10 mouse cellular contexts compared by ENCODE assay signal in the genomic region with DNA sequence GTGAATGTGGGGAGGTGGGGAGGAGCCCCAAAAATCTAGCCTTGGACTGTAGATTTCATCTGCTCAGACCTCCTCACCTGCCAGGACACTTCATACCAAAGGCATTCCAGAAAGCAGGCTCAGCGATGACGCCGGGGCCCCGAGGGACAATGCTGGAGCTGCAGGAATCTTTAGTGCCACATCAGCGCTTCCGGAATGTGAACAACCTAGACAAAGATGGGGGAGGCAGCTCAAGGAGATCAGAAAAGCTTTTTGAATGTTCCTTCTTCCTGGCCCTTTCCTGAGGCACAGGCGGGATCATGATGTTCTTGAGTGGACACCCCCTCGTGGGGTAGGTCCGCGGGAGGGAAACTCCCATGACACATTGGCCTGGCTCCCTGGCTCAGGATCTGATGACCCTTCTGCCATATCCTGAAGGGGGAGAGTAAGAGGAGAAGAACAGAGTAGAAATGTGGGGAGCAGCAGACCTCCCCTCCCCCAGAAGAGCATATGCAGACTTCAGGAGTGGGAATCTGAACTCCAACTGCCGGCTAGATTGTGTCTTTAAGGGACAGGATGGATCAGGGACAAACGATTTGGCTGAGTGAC. TPM values are rescaled to one million over a fixed set of nuclear protein-coding genes. Genes with fewer than 3 reads are reported as not detected.
DNase-seq lines count a peak whose midpoint lies in the region; ATAC-seq lines count a peak whose summit lies in the region.
"Had no signal": no experiment of that assay in that cellular context is flagged by ENCODE, and none has a peak within 500 bp of the region (broad histone marks: within the 10 kb centered on the region; RNA-seq: fewer than 3 reads in every experiment).

No protein-coding gene starts in this region.

- intact Hi-C loops in gastrocnemius, postnatal 14 days (cut with DNase I; ENCODE audit: low total_unique reads) = no loop called here

- H3K4me1 ChIP-seq in heart, embryonic 11.5 days (ENCODE audit: control insufficient read depth, insufficient read depth, low read length) = peaks cover 42% of the 10 kb centered on the region
- H3K4me1 ChIP-seq in kidney, embryonic 15.5 days = peaks cover 57% of the 10 kb centered on the region
- H3K4me1 ChIP-seq in midbrain, embryonic 16.5 days (ENCODE audit: control insufficient read depth, insufficient read depth, low read length) = peaks cover 23% of the 10 kb centered on the region

- no peak overlapping the region for H3K9ac ChIP-seq in heart, embryonic 11.5 days (ENCODE audit: low read depth, low read length)
- no peak overlapping the region for H3K9ac ChIP-seq in kidney, embryonic 15.5 days
- H3K9ac ChIP-seq in midbrain, embryonic 16.5 days (ENCODE audit: low read depth, low read length) = 0 out of 2 replicates have a peak overlapping the region, but pooled peaks have one; percentile 26
- H3K9ac ChIP-seq: limb, embryonic 12.5 days had no signal

- no peak overlapping the region for H3K4me3 ChIP-seq in heart, embryonic 11.5 days (ENCODE audit: low read depth, low read length)
- H3K4me3 ChIP-seq in kidney, embryonic 15.5 days (replicated peaks) = no peak overlapping the region
- H3K4me3 ChIP-seq in midbrain, embryonic 16.5 days (ENCODE audit: low read depth, low read length) = no peak overlapping the region
- H3K4me3 ChIP-seq: limb, embryonic 12.5 days had no signal

- ATAC-seq in heart, embryonic 11.5 days (replicated peaks; ENCODE audit: insufficient number of reproducible peaks, low FRiP score, low TSS enrichment) = no peak
- no peak for ATAC-seq in kidney, embryonic 15.5 days (replicated peaks; ENCODE audit: low FRiP score)
- no peak for ATAC-seq in midbrain, embryonic 16.5 days
- ATAC-seq in erythroblast, adult 5-6 weeks (replicated peaks; ENCODE audit: low FRiP score, poor library complexity, severe bottlenecking) = no peak

- no peaks in the 10 kb centered on the region for H3K27me3 ChIP-seq in heart, embryonic 11.5 days (ENCODE audit: control insufficient read depth, insufficient read depth, low read length)
- H3K27me3 ChIP-seq in kidney, embryonic 15.5 days = 0 out of 2 replicates have a peak, but pooled peaks cover 6% of the 10 kb centered on the region
- H3K27me3 ChIP-seq in midbrain, embryonic 16.5 days (ENCODE audit: control insufficient read depth, insufficient read depth, low read depth, low read length) = no peaks in the 10 kb centered on the region
- H3K27me3 ChIP-seq: limb, embryonic 12.5 days had no signal

- DNase-seq in heart, adult 11 months = peak; percentile 98
- DNase-seq in gastrocnemius, postnatal 14 days = peak; percentile 41
- DNase-seq in B cell, adult 2 months = no peak
- DNase-seq in layer of hippocampus, adult 9-10 months (ENCODE audit: low spot score) = no peak

- 38% methylated on average over 12 of the region's 12 CpGs for WGBS in heart, embryonic 11.5 days (ENCODE audit: insufficient replicate concordance)
- WGBS in kidney, embryonic 15.5 days = 28% methylated on average over 12 of the region's 12 CpGs
- WGBS in midbrain, embryonic 16.5 days = 20% methylated on average over 12 of the region's 12 CpGs

- no peak overlapping the region for H3K27ac ChIP-seq in heart, embryonic 11.5 days (ENCODE audit: low read depth, low read length)
- peak overlapping the region; percentile 83 for H3K27ac ChIP-seq in kidney, embryonic 15.5 days
- no peak overlapping the region for H3K27ac ChIP-seq in midbrain, embryonic 16.5 days (ENCODE audit: low read length)

- no peaks in the 10 kb centered on the region for H3K9me3 ChIP-seq in heart, embryonic 11.5 days (replicated peaks; ENCODE audit: control insufficient read depth, low read length)
- no peaks in the 10 kb centered on the region for H3K9me3 ChIP-seq in kidney, embryonic 15.5 days (replicated peaks)
- H3K9me3 ChIP-seq in midbrain, embryonic 16.5 days (replicated peaks; ENCODE audit: control insufficient read depth, low read length, poor library complexity, severe bottlenecking) = no peaks in the 10 kb centered on the region
- H3K9me3 ChIP-seq: limb, embryonic 12.5 days had no signal

- peaks cover 3% of the 10 kb centered on the region; the same call in 1 of the 2 replicates for H3K36me3 ChIP-seq in heart, embryonic 11.5 days (ENCODE audit: control insufficient read depth, insufficient read depth, low read length)
- H3K36me3 ChIP-seq in kidney, embryonic 15.5 days = peaks cover 8% of the 10 kb centered on the region
- H3K36me3 ChIP-seq in midbrain, embryonic 16.5 days (ENCODE audit: control insufficient read depth, insufficient read depth, low read length) = peaks cover 4% of the 10 kb centered on the region; the same call in 1 of the 2 replicates
- H3K36me3 ChIP-seq: limb, embryonic 12.5 days had no signal

- no peak overlapping the region for H3K4me2 ChIP-seq in heart, embryonic 11.5 days
- no peak overlapping the region; the same call in 1 of the 2 replicates for H3K4me2 ChIP-seq in kidney, embryonic 15.5 days
- no peak overlapping the region for H3K4me2 ChIP-seq in midbrain, embryonic 16.5 days (ENCODE audit: low read length)
- H3K4me2 ChIP-seq: limb, embryonic 12.5 days had no signal

RNA-seq across cellular contexts. Expression of a gene that starts 19.5 kb away (rescaled TPM):
- 2.6 and 3.6 TPM in 2 replicates for polyA plus RNA-seq in heart, embryonic 11.5 days (2014; fragmentation: Nextera tagmentation; extraction: Ambion mirVana)
- 1 to 10 TPM; 1.1 to 1.5 TPM for total RNA-seq in gastrocnemius, postnatal 14 days (2021)
- 3.6 and 3.8 TPM in 2 replicates for polyA plus RNA-seq in kidney, embryonic 15.5 days (2015; fragmentation: Nextera tagmentation; extraction: Ambion mirVana)
- polyA plus RNA-seq in midbrain, embryonic 16.5 days (2015; fragmentation: Nextera tagmentation; extraction: Ambion mirVana) = 19.8 and 22.0 TPM in 2 replicates
- total RNA-seq in erythroblast, adult 5-6 weeks (2015; ENCODE audit: low replicate concordance) = 4.4 and 7.7 TPM in 2 replicates
- total RNA-seq in erythroblast, adult 5-6 weeks (2017; ENCODE audit: low replicate concordance) = 1.8 and 3.7 TPM in 2 replicates

RNA-seq across cellular contexts. Expression of a gene that starts 37.0 kb away (rescaled TPM):
- 0.45 and 0.56 TPM in 2 replicates for polyA plus RNA-seq in heart, embryonic 11.5 days (2014; fragmentation: Nextera tagmentation; extraction: Ambion mirVana)
- total RNA-seq in gastrocnemius, postnatal 14 days (2021) = under 1 TPM; 0.39 to 0.42 TPM
- polyA plus RNA-seq in kidney, embryonic 15.5 days (2015; fragmentation: Nextera tagmentation; extraction: Ambion mirVana) = 1.2 and 1.6 TPM in 2 replicates
- polyA plus RNA-seq in midbrain, embryonic 16.5 days (2015; fragmentation: Nextera tagmentation; extraction: Ambion mirVana) = 8.3 and 10.8 TPM in 2 replicates
- not detected in 2 replicates for total RNA-seq in erythroblast, adult 5-6 weeks (2015; ENCODE audit: low replicate concordance)
- total RNA-seq in erythroblast, adult 5-6 weeks (2017; ENCODE audit: low replicate concordance) = not detected in 2 replicates
- total RNA-seq: CH12.LX had no signal

RNA-seq across cellular contexts. Expression of a gene that starts 55.6 kb away (rescaled TPM):
- 10.4 and 14.6 TPM in 2 replicates for polyA plus RNA-seq in heart, embryonic 11.5 days (2014; fragmentation: Nextera tagmentation; extraction: Ambion mirVana)
- total RNA-seq in gastrocnemius, postnatal 14 days (2021) = 10 to 100 TPM; 19.4 to 22.9 TPM
- 11.9 and 15.5 TPM in 2 replicates for polyA plus RNA-seq in kidney, embryonic 15.5 days (2015; fragmentation: Nextera tagmentation; extraction: Ambion mirVana)
- polyA plus RNA-seq in midbrain, embryonic 16.5 days (2015; fragmentation: Nextera tagmentation; extraction: Ambion mirVana) = 33.3 and 38.1 TPM in 2 replicates
- 2,859 and 3,164 TPM in 2 replicates for total RNA-seq in erythroblast, adult 5-6 weeks (2015; ENCODE audit: low replicate concordance)
- 5,593 and 6,096 TPM in 2 replicates for total RNA-seq in erythroblast, adult 5-6 weeks (2017; ENCODE audit: low replicate concordance)

Comparison
In these comparisons a context has a peak if more than half of its experiments do, and no peak if none do; other contexts are left out.
1. DNase-seq: peak in heart, adult 11 months (single experiment) and gastrocnemius, postnatal 14 days (single experiment); none in B cell, adult 2 months (0 of 2) and layer of hippocampus, adult 9-10 months (single experiment).